Mouse (Mus musculus) brain, embryonic 14.5 days (tissue): ENCODE measurements at regions not wholly inside any gene's neighbourhood (a gene's known extent, or its start where the extent isn't known, plus 50 kb on each side); places are given as distances from the start of the nearest gene placed in this dataset.

Source experiments
- CTCF ChIP-seq: fragments of 200-500 bp; IDR thresholded peaks from 2 replicates; pipeline ENCODE4 v1.5.1; 2012; ENCODE audit warnings: inconsistent platforms, mild to moderate bottlenecking, moderate library complexity, borderline replicate concordance; ENCODE audit not compliant: insufficient read depth, insufficient read length; ENCODE audit errors: extremely low read depth
- POLR2A ChIP-seq: fragments of 200-500 bp; IDR thresholded peaks from 2 replicates; pipeline ENCODE4 v1.6.1; 2012; ENCODE audit warnings: mild to moderate bottlenecking, inconsistent platforms, borderline replicate concordance; ENCODE audit not compliant: poor library complexity, insufficient read depth, insufficient read length, severe bottlenecking; ENCODE audit errors: extremely low read depth

DNA sequence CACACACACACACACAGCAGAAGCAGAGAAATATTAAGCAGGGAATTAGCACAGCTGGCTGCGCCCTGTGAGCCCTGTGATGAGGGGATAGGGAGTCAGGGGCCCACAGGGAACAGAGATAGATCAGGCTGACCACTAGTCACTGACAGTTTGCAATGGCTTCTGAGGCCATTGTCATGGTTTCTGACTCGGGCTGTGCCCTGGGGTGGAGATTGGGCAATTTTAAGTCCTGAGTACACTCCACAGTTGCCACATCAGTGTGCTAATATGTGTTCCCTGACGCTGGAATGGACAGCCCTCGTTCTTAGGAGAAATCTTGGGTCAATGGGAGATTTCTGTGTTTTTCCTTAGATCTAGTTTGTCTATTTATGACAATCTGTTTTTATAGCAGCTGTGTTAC is 148.3 kb upstream of the Nectin1 start:
- TF ChIP-seq CTCF (no peak), POLR2A (no peak)
